Mouse (Mus musculus) adipocyte (in vitro differentiated cells): Measurements from ENCODE around the gene Gm26897.

Source experiments
- DNase-seq: peaks from one replicate; pipeline ENCODE4 v3.0.0-alpha.2; 2016; ENCODE audit warnings: low spot score

The Gm26897 gene

DNA sequence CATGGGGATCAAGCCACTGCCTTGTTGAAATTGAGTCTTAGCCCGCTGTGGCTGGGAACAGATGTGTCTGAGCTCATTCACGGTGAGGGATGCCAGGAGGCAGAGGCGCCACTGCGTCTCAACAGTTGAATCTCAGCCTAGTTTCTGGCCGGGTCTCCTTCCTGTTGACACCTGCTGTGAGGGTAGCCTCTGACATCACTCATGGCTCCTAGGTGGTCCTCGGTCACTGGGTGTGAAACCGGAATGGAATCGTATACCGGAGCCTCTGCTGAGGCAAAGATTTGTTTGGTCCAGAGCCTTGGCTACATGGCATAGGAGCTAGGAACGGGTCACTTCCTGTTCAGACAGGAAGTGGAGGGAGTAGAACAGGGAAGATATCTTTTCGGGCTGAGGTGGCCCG lies at the start of gene Gm26897:
TSS of gene Gm26897 (plus strand) at position 74 of the 400 bp plus-strand sequence.
- DNase-seq, result no peak

DNA sequence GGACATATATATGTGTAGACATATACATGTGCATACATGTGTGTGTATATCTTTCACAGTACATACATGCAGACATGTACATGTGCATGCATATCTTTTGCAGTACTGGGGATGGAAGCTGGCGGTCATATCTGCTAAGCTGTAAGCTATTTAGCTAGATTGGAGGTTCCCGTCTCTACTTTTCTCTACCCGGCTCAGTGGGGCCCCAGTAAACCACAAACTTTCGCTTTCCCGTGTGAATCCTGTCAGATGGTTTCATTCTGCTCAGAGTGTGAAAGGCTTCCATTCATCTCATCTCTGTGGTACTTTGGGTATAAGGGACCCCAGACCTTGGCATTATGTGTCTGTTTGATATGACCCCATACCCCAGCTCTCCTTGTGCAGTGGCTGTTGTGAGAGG lies 46.4 kb upstream of the Gm26897 start:
- DNase-seq, result no peak

DNA sequence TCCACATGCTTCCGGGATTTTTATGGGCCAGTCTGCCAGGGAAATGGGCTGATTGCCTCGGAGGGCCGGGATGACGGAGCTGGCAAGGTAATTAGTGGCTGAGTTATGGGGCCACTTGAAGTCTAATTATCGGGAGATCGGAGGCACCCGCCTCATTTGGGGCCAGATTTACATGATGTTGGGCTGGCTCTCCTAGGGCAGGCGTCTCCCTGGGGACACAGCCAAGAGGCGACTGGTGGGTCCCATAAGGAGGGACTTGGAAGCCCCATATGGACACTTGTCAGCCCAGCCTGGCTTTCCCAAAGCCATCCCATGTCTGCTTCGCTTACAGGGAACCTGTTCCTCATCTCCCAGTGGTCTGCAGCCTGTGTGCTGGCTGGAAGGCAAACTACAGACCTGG lies 45.1 kb upstream of the Gm26897 start:
- no peak for DNase-seq

DNA sequence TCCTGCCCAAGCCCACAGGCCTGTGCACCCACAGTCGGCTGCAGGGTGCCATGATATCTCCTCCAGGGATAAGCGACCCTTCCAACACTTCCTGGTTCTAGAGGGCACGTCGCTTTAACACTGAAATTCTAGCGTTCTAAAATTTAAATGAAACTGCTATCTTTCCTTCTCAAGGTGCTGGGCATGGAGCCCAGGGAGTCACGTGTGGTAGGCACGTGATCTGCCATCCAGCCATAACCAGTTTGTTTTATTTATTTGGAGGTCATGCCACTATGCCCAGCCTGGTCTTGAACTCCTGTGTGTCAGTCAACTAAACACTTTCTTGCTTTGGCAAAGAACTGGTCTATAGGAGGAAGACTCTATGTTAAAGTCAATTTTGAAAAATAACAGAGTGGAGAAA lies 35.7 kb upstream of the Gm26897 start:
- DNase-seq, result peak; percentile 76

DNA sequence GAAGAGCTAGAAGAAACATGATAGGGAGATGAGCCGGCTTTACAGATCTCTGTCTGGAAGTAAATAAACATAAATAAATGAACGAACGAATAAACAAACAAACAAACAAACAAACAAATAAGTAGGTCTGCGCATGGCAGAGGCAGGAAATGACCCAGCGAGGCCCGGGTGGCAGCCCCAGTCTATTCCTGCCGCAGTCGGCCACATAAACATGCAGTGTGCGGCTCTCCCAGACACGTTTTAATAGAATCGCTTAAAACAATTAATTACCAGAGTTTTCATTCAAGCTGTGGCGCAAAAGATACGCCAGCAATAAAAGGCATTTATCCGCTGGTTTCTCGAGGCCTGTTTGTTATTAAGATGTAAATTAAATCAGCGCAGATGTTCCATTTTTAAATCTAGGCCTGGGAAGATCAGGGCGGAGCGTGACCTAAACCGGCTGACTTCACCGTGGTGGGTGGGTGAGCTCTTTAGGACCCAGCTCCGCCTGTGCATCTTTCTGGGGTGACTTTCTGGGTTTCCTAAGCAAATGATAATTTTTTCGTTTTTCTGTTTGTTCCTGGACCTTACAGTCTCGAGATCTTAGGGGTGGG lies 33.9 kb upstream of the Gm26897 start:
- DNase-seq, result no peak

DNA sequence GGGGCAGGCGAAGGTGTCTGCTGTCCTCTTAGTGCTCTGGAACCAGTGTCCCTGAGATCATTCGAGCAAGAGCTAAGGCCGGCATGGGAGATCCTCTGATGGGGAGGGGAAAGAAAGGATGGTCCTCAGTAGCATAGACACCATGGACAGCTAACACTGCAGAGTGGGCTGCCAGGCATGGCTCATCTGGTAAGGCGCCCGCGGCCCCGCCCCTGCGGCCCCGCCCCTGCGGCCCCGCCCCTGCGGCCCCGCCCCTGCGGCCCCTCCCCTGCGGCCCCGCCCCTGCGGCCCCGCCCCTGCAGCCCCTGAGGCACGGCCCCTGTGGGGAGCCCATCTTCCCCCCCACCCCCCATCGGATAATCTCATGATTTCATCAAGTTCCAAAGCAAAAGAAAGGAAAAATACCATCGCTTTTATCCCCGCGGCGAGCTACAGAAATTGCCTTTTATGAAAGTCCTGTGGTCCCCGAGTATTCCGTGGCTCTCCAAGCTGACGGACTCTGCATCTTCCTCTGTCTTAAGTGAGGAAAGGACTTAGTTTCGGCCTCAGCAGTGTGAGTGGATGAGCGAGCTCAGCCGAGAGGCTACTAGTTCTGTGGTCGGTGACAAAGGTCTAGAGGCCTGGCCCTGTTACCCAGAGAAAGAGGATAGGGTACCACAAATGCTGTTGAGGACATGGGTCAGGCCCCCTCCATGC lies 31.9 kb upstream of the Gm26897 start:
- no peak for DNase-seq

DNA sequence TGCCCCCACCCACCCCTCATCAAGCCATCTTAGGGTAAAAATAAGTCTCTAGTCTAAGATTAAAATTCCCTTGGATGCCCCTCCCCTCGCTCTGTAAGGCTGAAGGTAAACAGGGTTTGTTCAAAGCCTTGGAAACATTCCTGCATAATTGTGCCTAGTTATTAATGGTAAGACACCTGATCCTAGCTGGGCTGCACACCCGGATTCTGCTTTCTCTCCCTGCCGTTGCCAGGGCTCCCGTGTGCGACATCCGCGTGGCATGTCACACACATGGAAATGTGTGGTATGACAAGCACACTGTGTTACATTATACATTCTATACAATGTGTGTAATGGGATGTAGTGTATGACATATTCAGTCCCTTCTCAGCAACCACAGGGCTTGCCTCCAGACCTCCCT lies 30.1 kb upstream of the Gm26897 start:
- DNase-seq, result no peak

DNA sequence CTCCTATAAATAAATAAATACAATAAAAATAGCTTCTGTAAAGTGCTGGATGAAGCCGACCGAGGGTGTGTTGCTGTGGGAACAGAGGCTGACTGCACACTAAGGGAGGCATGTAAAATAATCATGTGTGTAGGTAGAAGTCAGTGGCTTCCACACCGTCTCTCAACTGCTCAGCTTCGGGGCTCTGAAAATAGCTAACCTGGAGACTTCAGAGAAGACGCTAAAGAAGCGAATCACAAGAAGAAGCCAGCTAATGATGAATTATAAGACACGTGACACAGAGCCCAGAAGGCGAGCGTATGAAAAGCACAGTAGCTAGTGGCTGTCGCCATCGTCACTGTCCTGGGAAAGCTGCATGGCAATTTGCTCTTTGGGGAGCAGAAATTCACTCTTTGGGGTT lies 29.4 kb upstream of the Gm26897 start:
- DNase-seq, result no peak

DNA sequence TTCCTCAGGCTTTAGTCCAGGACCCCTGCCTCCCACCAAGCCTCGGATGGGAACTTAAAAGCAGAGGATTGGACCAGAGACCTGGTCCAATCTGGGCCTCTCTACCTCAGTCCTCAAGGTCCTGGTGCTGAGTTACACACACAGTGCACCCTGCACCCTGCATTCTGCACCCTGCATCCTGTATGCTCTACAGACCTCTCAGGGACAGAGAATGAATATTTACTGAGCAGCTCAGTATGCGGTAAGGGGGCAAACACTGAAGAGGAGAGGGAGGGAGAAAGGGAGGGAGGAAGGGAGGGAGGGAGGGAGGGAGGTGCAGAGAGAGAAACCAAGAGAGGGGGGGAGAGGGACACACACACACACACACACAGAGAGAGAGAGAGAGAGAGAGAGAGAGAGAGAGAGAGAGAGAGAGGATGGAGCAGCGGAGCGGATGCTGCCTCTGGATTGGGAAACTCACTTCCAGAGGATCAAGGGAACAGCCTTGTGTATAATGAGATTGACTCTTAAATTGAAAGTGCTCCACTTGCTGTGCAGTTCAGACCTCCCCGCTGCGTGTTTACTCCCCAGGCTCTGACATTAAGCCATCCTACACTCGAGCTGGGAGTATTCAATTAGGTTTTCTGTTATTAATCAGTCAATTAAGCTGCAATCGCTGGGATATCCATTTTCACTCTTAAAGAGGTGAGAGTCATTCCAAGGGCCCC lies 24.4 kb upstream of the Gm26897 start:
- no peak for DNase-seq

DNA sequence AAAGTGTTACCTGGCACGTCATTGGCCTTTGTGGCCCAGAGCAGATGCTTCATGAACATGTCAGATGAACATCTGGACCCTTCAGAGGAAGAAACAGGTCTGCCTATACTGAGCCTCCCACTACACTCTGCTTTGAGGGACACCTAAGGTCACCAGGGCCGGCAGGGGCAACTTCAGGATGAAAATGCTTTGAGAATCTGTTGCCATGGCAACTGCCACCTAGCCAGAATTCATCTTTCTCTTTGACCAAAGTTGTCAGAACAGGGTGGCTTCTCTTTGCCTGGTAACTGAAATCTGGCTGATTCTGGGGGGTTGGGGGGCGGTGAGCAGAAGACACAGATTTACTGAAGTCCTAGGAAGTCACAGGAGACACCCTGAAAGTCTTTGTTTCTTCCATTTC lies 14.7 kb upstream of the Gm26897 start:
- DNase-seq, result no peak

DNA sequence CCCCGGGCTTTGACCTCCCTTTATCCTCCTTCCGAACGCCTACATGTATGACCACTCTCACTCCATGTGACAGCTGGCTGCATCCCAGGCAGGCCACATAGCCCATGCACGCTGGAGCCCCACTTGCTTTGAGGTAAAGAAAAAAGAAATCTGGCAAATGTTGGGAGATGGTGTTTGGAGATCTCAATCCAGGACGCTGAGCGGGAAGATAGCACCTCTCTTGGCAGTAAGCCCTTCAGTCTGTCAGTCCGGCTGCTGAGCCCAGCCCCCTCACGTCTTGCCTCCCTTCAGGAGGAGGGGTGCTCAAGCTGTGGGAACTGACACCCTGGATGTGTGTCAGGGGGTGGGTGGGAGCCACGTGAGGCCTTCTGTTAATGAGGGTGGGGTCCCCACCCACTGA lies 13.0 kb upstream of the Gm26897 start:
- no peak for DNase-seq

DNA sequence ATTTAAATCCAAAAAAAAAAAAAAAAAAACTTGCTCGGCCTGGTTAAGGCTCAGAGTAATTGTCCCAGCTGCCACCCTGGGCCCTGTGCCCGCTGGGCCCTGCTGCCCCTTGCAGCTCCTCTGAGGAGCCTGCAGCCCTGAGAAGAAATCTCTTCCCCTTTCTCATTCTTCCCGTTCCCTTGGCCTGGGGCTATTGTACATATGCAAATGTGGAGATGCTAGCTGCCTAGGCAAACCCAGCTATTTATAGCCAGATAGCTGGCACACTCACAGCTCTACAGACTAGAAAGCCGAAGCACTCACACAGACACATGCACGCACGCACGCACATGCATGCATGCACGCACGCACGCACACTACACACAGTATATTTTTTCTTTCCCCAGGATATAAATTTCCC lies 9.0 kb upstream of the Gm26897 start:
- DNase-seq, result peak; percentile 28

DNA sequence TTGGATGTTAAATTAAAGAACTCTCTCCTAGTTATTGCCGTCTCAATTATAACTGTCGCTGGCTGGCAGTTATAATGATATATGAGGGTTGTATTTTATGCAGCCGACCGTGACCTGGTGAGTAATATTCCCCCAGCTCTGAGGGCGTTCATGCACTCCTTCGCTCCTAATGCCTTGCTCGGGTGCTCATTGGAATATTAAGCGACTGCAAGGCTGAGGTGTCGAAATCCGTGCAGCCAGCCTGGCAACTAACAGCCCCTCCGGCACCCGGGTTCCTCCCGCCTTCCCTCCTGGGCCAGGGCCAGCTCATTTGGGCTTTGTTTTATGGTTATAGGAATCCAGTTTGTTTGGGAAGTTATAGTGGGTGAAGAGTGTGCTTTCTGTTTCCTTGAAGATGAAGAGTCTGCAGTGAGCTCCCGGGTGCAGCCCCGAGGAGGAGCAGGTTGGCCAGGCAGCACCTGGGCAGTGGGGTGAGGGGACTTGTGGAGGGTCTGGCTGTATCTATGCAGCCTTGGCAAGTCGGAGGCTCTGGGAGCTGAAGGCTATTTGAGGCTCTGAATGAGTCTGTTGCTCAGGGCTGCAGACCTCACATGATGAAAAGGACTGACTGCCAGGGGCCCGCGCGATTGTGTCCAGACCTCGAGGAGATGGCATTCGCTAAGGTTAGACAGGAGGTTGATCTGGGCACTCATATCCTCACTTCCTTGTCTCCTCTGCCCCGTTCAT lies 8.4 kb upstream of the Gm26897 start:
- peak; percentile 28 for DNase-seq

DNA sequence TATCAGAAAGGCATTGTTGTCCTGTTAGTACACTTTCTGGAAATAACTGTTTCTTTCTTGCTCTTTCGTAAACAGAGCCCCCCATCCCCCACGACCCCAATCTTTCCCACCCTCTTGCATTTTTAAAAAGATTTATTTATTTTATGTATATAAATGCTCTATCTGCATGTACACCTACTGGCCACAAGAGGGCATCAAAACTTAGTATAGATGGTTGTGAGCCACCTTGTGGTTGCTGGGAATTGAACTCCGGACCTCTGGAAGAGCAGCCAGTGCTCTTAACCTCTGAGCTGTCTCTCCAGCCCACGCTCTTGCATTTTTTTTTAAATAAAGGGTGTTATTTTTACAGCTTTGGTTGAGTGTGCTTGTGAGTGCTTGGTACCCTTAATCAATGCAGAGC lies 5.3 kb upstream of the Gm26897 start:
- DNase-seq, result no peak

DNA sequence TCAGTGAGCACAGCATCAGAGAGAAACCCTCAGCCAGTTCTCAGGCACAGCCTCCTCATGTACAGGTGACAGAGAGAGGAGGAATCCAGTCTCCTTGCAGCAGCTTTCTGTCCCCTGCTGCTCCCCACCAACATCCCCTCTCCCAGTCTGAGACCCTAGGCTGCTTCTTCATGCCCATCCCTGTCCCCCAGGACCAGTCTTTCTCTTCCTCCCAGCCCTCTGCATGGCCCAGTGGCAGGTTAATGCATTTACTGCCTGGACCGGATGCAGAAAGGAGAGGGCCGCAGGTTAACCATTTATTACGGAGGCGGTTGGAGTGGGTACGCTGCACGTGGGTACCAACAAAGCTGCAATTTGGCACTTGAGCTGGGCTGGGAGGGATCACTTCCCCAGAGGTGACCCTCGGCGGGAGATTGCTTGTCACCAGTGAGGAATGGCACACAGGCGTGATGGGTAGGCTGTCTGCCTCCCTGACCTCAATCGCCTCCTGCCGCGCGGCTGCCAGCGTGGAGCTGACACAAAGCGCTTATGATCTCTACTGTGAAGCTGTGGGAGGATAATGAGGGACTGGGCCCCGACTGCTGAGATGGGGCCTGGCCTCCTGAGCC lies 3.1 kb upstream of the Gm26897 start:
- DNase-seq, result no peak

DNA sequence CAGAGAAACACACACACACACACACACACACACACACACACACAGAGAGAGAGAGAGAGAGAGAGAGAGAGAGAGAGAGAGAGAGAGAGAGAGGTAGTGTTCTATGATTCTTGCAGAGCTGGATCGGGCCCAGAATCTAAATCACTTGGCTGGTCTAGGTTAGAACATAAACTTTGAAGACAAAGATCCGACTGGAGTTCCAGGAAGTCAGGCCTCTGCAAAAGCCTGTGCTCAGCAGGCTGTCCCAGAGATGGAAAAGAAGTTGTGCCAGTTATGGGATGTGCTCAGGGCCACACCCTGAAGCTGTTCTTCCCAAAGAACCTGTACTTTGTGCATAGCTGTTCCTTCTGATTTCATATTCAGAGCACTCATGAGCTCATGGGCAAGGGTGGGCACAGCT lies 1.5 kb upstream of the Gm26897 start:
- DNase-seq, result no peak

DNA sequence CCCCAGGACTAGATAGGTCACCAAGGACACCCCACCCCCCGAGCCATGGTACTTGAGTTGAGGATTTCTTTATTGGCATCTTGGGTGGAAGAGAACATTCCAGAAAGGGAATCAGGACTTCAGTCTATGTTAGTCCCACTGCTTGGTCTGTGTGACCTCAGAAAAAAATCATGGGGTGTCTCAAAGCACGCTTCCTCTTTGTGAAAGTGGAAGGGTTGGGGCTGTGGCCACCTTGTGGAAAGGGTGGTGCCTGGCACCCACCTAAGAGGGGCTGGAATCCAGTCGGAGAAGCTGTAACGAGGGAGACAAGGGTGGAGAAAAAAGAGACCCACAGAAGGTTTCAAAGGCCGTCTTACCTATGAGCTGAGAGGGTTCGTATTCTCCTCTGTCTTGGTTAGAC lies 5.8 kb downstream of the Gm26897 start:
- DNase-seq, result no peak

DNA sequence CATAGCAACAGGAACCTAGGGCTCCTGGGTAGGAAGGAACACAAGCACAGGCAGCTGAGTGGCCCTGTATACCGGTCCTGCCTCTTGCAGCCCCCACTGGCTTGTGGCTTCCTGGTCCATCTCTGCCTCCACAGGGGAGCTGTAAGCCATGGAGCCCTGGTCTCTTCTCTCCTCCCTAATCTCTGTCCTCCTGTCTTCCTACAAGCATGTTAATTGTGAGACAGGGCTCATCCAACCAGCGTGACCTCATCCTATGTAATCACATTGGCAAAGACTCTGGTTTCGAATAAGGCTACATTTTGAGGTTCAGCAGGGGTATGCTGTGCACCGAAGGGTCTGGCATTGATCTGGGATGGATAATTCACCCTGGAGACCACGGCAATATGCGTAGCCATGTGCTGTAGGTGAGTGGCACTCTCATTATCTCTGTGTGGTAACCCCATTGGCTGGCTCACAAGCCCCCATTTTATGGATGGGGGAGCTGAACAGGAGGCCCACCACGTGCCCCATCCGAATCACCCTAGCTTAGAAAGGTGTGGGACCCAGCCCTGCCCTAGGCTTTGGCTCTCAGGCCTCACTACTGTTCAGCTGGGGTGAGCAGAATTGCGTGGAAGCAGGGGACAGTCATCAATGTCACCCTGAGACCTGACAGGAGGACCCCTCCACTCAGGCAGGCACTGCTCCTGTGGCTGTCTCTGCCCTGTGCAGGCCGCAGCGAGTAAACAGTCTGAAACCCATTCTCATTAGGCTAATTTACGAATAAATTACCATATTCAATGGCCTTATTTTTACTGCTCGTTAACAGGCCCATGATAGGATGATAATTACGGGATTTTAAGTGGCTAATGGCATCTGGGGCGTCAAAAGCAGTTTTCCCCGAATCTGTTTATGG lies 6.9 kb downstream of the Gm26897 start:
- no peak for DNase-seq

DNA sequence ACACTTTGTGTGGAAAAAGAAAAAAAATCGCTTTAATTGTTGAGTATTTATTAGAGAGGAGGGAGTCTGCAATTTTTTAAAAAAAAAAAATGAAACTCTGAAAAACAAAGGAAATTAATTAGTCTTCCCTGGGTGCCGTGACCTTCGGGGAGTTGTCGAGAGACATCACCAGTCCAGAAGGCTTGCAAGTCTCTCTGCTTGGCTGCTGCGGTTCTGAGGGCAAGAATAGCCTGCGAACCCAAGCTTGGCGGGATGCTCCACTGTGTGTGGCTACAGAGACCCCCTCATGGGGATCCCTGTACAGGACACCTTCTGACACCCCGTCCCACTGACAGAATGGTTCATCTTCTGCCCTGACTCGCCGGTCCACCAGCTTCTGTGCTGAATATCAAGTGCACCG lies 7.6 kb downstream of the Gm26897 start:
- no peak for DNase-seq

DNA sequence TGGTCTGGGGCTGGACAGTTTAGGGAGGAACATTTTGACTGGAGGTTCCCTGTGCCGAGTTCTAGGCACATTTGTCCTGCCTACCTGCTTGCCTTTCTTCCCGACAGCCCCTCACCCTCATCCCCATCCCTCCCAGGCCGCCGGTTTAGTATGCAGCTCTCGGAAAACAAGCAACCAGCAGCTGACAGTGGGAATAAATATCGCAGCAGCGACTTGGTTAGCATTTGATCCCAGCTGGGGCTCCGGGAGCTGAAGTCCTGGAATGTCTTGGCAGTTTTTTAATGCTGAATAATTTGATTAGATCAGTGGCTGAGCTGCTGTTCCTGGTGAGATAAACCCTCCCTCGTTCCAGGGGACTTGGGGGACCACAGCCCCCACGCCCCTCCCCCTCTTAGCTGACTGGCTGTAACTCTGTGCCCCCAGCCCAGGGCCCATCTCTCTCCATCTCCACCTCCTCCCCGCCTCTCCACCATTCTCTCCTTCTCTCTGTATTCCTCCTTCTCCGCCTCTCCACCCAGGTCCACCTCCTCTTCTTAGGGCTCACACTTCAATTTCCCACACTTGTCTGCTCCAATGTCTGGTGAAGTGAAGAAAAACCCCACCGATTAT lies 8.7 kb downstream of the Gm26897 start:
- no peak for DNase-seq

DNA sequence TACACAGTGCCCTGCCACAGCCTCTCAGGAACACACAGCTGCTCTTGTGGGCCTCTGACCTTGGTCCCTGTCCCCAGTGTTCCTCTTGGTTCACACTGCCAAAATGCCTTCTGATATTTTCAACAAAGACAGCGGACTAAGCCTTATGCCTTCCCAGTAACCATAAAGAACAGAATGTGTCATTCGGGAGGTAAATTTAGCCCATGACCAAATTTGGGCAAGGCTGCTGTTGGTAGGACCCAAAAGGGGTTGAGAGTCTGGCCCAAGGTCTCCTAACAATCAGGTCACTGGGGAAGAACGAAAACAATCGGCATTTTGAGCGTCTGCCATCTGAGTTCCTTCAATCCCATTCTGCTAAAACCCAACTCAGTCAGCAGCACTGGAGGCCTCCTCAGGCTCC lies 15.9 kb downstream of the Gm26897 start:
- no peak for DNase-seq
